Mouse (Mus musculus): Measurements from ENCODE around the gene Vmn2r19.

- TF ChIP-seq CTCF (IDR thresholded peaks at IDR 0.05; ENCODE audit: extremely low read depth, insufficient read length, insufficient replicate concordance, low read depth, low read length) (no peak), POLR2A (IDR thresholded peaks at IDR 0.05; ENCODE audit: low read depth, low read length) (no peak)
Measured at GRCm38 (mm10) chr6:123266945-123267344, 41.2 kb upstream of the Vmn2r19 start.
